Mouse (Mus musculus) urinary bladder, postnatal 4 days (tissue): ENCODE measurements at regions not wholly inside any gene's neighbourhood (a gene's known extent, or its start where the extent isn't known, plus 50 kb on each side); places are given as distances from the start of the nearest gene placed in this dataset.

Source experiments
- DNase-seq, 2 experiments: peaks; one replicate each; pipeline ENCODE4 v3.0.0; 2021 to 2022; ENCODE audit warnings: low spot score in 2 of 2

- DNase-seq: no peak
Measured at GRCm38 (mm10) chr13:63761542-63761941, 53.5 kb upstream of the Ercc6l2 start.
